Mouse (Mus musculus) erythroblast, adult 5-6 weeks (primary cell): ENCODE data around the gene Agmat. TPM values are rescaled to one million over a fixed set of nuclear protein-coding genes. Genes with fewer than 3 reads are reported as not detected.
A peak's percentile ranks its signal among the peaks of the same experiment; 100 is the strongest.

Source experiments
- ATAC-seq: replicated peaks from 2 replicates; pipeline ENCODE4 v1.8.0; 2016; ENCODE audit warnings: moderate number of reproducible peaks, mild to moderate bottlenecking, moderate TSS enrichment, inconsistent platforms; ENCODE audit not compliant: poor library complexity, low FRiP score, severe bottlenecking
- total RNA-seq, 2 experiments: library from RNA; stranded (forward) in 1 of 2; stranded (reverse) in 1 of 2; fragments of 150-400 nt in 1 of 2; fragments of 200-764, 138-1000 nt in 1 of 2; gene quantifications; 2 replicates each; pipeline versions ENCODE4 v1.2.3 to v1.2.4; 2015 to 2017; ENCODE audit warnings: low replicate concordance in 2 of 2

Gene Agmat
- total RNA-seq, 2 experiments from 2014 or later = 1.5 TPM; not detected in 1

GRCm38 (mm10) chr4:141734446-141735205 is 11.8 kb upstream of the Agmat start:
- peak; percentile 98 for ATAC-seq

- no peak for ATAC-seq
These were observed 11.3 kb upstream of the Agmat start for GRCm38 (mm10) chr4:141735206-141735560.

- no peak for ATAC-seq
These were observed 9.6 kb upstream of the Agmat start for GRCm38 (mm10) chr4:141736856-141737255.

- ATAC-seq = no peak
These were observed 8.5 kb upstream of the Agmat start for GRCm38 (mm10) chr4:141738015-141738414.

GRCm38 (mm10) chr4:141741856-141742255 is 4.6 kb upstream of the Agmat start:
- no peak for ATAC-seq

- ATAC-seq = no peak
These were observed 4.1 kb upstream of the Agmat start for GRCm38 (mm10) chr4:141742381-141742780.

- ATAC-seq = no peak
These were observed 3.1 kb downstream of the Agmat start for GRCm38 (mm10) chr4:141749557-141749956.

GRCm38 (mm10) chr4:141750826-141751225 is 4.4 kb downstream of the Agmat start:
- ATAC-seq = peak; percentile 9; the same call in 1 of the 2 replicates

- peak; percentile 76 for ATAC-seq
These were observed 5.1 kb downstream of the Agmat start for GRCm38 (mm10) chr4:141751419-141752075.

GRCm38 (mm10) chr4:141752076-141752421 is 5.6 kb downstream of the Agmat start:
- peak; percentile 86 for ATAC-seq

- no peak for ATAC-seq
These were observed 9.0 kb downstream of the Agmat start for GRCm38 (mm10) chr4:141755375-141755930.

GRCm38 (mm10) chr4:141757124-141757523 is 10.7 kb downstream of the Agmat start:
- no peak for ATAC-seq

GRCm38 (mm10) chr4:141758874-141759542 is 12.5 kb downstream of the Agmat start:
- ATAC-seq = peak; percentile 83

GRCm38 (mm10) chr4:141760942-141761341 is 14.5 kb downstream of the Agmat start:
- ATAC-seq = no peak

- ATAC-seq = no peak
These were observed 15.7 kb downstream of the Agmat start for GRCm38 (mm10) chr4:141762102-141762598.

- no peak for ATAC-seq
These were observed 17.0 kb downstream of the Agmat start for GRCm38 (mm10) chr4:141763476-141763875.

- ATAC-seq = no peak
These were observed 18.5 kb downstream of the Agmat start for GRCm38 (mm10) chr4:141765008-141765407.

- ATAC-seq = no peak
These were observed 19.8 kb downstream of the Agmat start for GRCm38 (mm10) chr4:141766316-141766667.

GRCm38 (mm10) chr4:141766668-141767352 is 20.3 kb downstream of the Agmat start:
- peak; percentile 36 for ATAC-seq
